Mouse (Mus musculus) urinary bladder, postnatal 10 days (tissue): ENCODE data around the gene Tacc3.

Experiments used
- DNase-seq: peaks from one replicate; pipeline ENCODE4 v3.0.0; 2022; ENCODE audit warnings: low spot score

Tacc3 gene

GRCm38 (mm10) chr5:33655251-33655840 lies 2.6 kb upstream of the Tacc3 start:
- no peak for DNase-seq

- no peak for DNase-seq
Measured at GRCm38 (mm10) chr5:33656739-33657138, 1.2 kb upstream of the Tacc3 start.

GRCm38 (mm10) chr5:33657251-33657786 lies 609 bp upstream of the Tacc3 start:
- DNase-seq = no peak

GRCm38 (mm10) chr5:33658664-33659050 lies 729 bp downstream of the Tacc3 start:
- DNase-seq = no peak

- no peak for DNase-seq
Measured at GRCm38 (mm10) chr5:33668223-33668622, 10.3 kb downstream of the Tacc3 start.

- no peak for DNase-seq
Measured at GRCm38 (mm10) chr5:33671659-33672058, 13.7 kb downstream of the Tacc3 start.

GRCm38 (mm10) chr5:33674439-33674838 lies 16.5 kb downstream of the Tacc3 start:
- DNase-seq = no peak

- no peak for DNase-seq
Measured at GRCm38 (mm10) chr5:33675964-33676363, 18.0 kb downstream of the Tacc3 start.

- no peak for DNase-seq
Measured at GRCm38 (mm10) chr5:33678244-33678643, 20.3 kb downstream of the Tacc3 start.

- no peak for DNase-seq
Measured at GRCm38 (mm10) chr5:33681044-33681443, 23.1 kb downstream of the Tacc3 start.

- DNase-seq = no peak
Measured at GRCm38 (mm10) chr5:33681611-33682388, 23.9 kb downstream of the Tacc3 start.

- no peak for DNase-seq
Measured at GRCm38 (mm10) chr5:33682963-33683362, 25.0 kb downstream of the Tacc3 start.

GRCm38 (mm10) chr5:33683897-33684652 lies 26.1 kb downstream of the Tacc3 start:
- DNase-seq = no peak

GRCm38 (mm10) chr5:33684932-33685331 lies 27.0 kb downstream of the Tacc3 start:
- no peak for DNase-seq

GRCm38 (mm10) chr5:33687142-33687541 lies 29.2 kb downstream of the Tacc3 start:
- no peak for DNase-seq

GRCm38 (mm10) chr5:33688278-33689220 lies 30.6 kb downstream of the Tacc3 start:
- no peak for DNase-seq

- DNase-seq = no peak
Measured at GRCm38 (mm10) chr5:33689221-33689844, 31.4 kb downstream of the Tacc3 start.

GRCm38 (mm10) chr5:33689852-33690645 lies 32.1 kb downstream of the Tacc3 start:
- DNase-seq = no peak

- DNase-seq = no peak
Measured at GRCm38 (mm10) chr5:33692393-33692792, 34.5 kb downstream of the Tacc3 start.

GRCm38 (mm10) chr5:33694461-33694847 lies 36.5 kb downstream of the Tacc3 start:
- no peak for DNase-seq
